Mouse (Mus musculus) MEL (cell line): Measurements from ENCODE around the gene Hsbp1.

Experiments used
- CTCF ChIP-seq, 3 experiments: IDR thresholded peaks in 2 of 3; conservative IDR thresholded peaks in 1 of 3; 2 replicates each; pipeline ENCODE4 v1.5.1; 2011 to 2012; ENCODE audit warnings: low read length in 3 of 3, low read depth in 2 of 3, mild to moderate bottlenecking in 2 of 3, improper control_type of control experiment in 1 of 3, inconsistent platforms in 1 of 3, mixed read lengths in 1 of 3, moderate library complexity in 1 of 3; ENCODE audit not compliant: control insufficient read depth in 1 of 3, insufficient read depth in 1 of 3, poor library complexity in 1 of 3, severe bottlenecking in 1 of 3
- ELF1 ChIP-seq: IDR thresholded peaks from 2 replicates; pipeline ENCODE4 v1.6.1; 2014; ENCODE audit warnings: low read depth, mild to moderate bottlenecking, inconsistent platforms, low read length, improper control_type of control experiment, moderate library complexity
- EP300 ChIP-seq, 2 experiments: IDR thresholded peaks; 2 replicates each; pipeline ENCODE4 v1.6.1; 2011; ENCODE audit warnings: improper control_type of control experiment in 2 of 2, low read length in 2 of 2, low read depth in 1 of 2, mild to moderate bottlenecking in 1 of 2
- GABPA ChIP-seq: IDR thresholded peaks from 2 replicates; pipeline ENCODE4 v1.6.1; 2012; ENCODE audit warnings: low read depth, mild to moderate bottlenecking, inconsistent platforms, low read length, improper control_type of control experiment, moderate library complexity
- KAT2A ChIP-seq: conservative IDR thresholded peaks from 2 replicates; pipeline ENCODE4 v1.6.1; 2012; ENCODE audit warnings: low read depth, low read length, improper control_type of control experiment, inconsistent platforms
- MAFK ChIP-seq: IDR thresholded peaks from 2 replicates; pipeline ENCODE4 v1.6.1; 2011; ENCODE audit warnings: low read depth, mild to moderate bottlenecking, low read length, improper control_type of control experiment, borderline replicate concordance
- MEF2A ChIP-seq: IDR thresholded peaks from 2 replicates; pipeline ENCODE4 v1.6.1; 2014; ENCODE audit warnings: low read depth, mild to moderate bottlenecking, inconsistent platforms, low read length, improper control_type of control experiment; ENCODE audit not compliant: poor library complexity, insufficient replicate concordance, severe bottlenecking; ENCODE audit errors: extremely low read depth
- MXI1 ChIP-seq: IDR thresholded peaks from 2 replicates; pipeline ENCODE4 v1.6.1; 2011; ENCODE audit warnings: mild to moderate bottlenecking, low read depth, low read length, improper control_type of control experiment
- POLR2A ChIP-seq, 2 experiments: IDR thresholded peaks; 2 replicates each; pipeline ENCODE4 v1.6.1; 2011 to 2012; ENCODE audit warnings: low read length in 2 of 2, mild to moderate bottlenecking in 2 of 2, control low read depth in 1 of 2, improper control_type of control experiment in 1 of 2, low read depth in 1 of 2, moderate library complexity in 1 of 2; ENCODE audit not compliant: control insufficient read depth in 1 of 2, insufficient read depth in 1 of 2, poor library complexity in 1 of 2
- SMC3 ChIP-seq: IDR thresholded peaks from 2 replicates; pipeline ENCODE4 v1.6.1; 2011; ENCODE audit warnings: low read depth, low read length, improper control_type of control experiment

DNA sequence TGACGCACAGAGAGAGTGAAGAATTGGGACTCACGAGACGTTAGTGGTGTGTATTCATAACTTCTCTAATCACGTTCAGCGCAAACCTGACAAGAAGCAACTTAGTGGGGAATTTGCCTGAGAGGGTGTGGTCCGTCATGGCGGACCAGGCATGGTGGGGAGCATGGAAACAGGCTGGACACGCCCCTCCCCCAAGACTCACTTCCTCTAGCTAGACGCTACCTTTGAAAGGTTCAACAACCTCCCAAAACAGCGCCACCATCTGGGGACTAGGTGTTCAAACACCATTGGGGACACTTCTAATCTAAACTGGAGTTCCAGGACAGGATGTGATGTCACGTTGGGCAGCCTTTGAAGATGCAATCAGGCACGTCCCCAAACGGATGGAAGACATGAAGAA lies 48.8 kb upstream of the Hsbp1 start:
- TF ChIP-seq SMC3 (no peak), MEF2A (no peak), GABPA (no peak), MXI1 (no peak), CTCF (IDR thresholded peaks at IDR 0.05 in 2 of 3, conservative IDR thresholded peaks at IDR 0.05 in 1 of 3; ENCODE audit: control insufficient read depth in 1 of 3, insufficient read depth in 1 of 3, low read depth in 2 of 3, low read length in 3 of 3, poor library complexity in 1 of 3, severe bottlenecking in 1 of 3) (no peak; a peak in 2 of 6 replicates), KAT2A (no peak), EP300 (IDR thresholded peaks at IDR 0.05; ENCODE audit: low read depth in 1 of 2, low read length in 2 of 2) (no peak), POLR2A (IDR thresholded peaks at IDR 0.05; ENCODE audit: control insufficient read depth in 1 of 2, insufficient read depth in 1 of 2, low read depth in 1 of 2, low read length in 2 of 2, poor library complexity in 1 of 2) (no peak), ELF1 (no peak), MAFK (no peak)
